Mouse (Mus musculus) hindbrain, embryonic 12.5 days (tissue): Measurements from ENCODE around the gene Aup1. TPM values are rescaled to one million over a fixed set of nuclear protein-coding genes. Genes with fewer than 3 reads are reported as not detected.
A peak's percentile ranks its signal among the peaks of the same experiment; 100 is the strongest.

Experiments
- ATAC-seq: fragments of 200-750 bp; cut with Nextera tagmentation; 2 replicates; pipeline ENCODE4 v1.8.0; 2017; ENCODE audit warnings: moderate TSS enrichment; ENCODE audit not compliant: low FRiP score
- H3K27ac ChIP-seq: fragments of 300-500 bp; sonication (generic); 2 replicates; pipeline ENCODE4 v1.5.1; 2016; ENCODE audit warnings: mild to moderate bottlenecking
- H3K27me3 ChIP-seq: fragments of 300-500 bp; sonication (generic); 2 replicates; pipeline ENCODE4 v1.6.1; 2016; ENCODE audit warnings: mild to moderate bottlenecking
- H3K36me3 ChIP-seq: fragments of 300-500 bp; sonication (generic); 2 replicates; pipeline ENCODE4 v1.6.1; 2016; ENCODE audit warnings: mild to moderate bottlenecking
- H3K4me1 ChIP-seq: fragments of 300-500 bp; sonication (generic); 2 replicates; pipeline ENCODE4 v1.6.1; 2016
- H3K4me2 ChIP-seq: fragments of 300-500 bp; sonication (generic); replicated peaks from 2 replicates; pipeline ENCODE4 v1.6.1; 2016; ENCODE audit warnings: mild to moderate bottlenecking
- H3K4me3 ChIP-seq: fragments of 300-500 bp; sonication (generic); 2 replicates; pipeline ENCODE4 v1.5.1; 2016; ENCODE audit warnings: mild to moderate bottlenecking
- H3K9ac ChIP-seq: fragments of 300-500 bp; sonication (generic); 2 replicates; pipeline ENCODE4 v1.6.1; 2016; ENCODE audit warnings: mild to moderate bottlenecking, moderate library complexity
- H3K9me3 ChIP-seq: fragments of 300-500 bp; sonication (generic); replicated peaks from 2 replicates; pipeline ENCODE4 v1.6.1; 2016; ENCODE audit warnings: mild to moderate bottlenecking
- WGBS: fragments of 180-500 bp; shearing (Covaris S2); methylation state at CpG from one replicate; pipeline ENCODE4 v1.1.7; 2016; 5-methylcytosine and 5-hydroxymethylcytosine counted together
- microRNA counts: library from miRNA; unstranded; fragments of <30 nt; microRNA quantifications from one replicate; lab custom pipeline; 2017
- microRNA-seq: library from miRNA; unstranded; fragments of <30 nt; microRNA quantifications from one replicate; pipeline ENCODE4, GENCODE M21; 2017
- polyA plus RNA-seq: library from polyadenylated mRNA; unstranded; fragments of >200 nt; fragmentation: Nextera tagmentation; extraction: Ambion mirVana; gene quantifications from 2 replicates; pipeline ENCODE4 v1.2.1, GENCODE M21; 2016

Gene Aup1
- polyA plus RNA-seq, 1 experiment from 2014 or later: 158 TPM

DNA sequence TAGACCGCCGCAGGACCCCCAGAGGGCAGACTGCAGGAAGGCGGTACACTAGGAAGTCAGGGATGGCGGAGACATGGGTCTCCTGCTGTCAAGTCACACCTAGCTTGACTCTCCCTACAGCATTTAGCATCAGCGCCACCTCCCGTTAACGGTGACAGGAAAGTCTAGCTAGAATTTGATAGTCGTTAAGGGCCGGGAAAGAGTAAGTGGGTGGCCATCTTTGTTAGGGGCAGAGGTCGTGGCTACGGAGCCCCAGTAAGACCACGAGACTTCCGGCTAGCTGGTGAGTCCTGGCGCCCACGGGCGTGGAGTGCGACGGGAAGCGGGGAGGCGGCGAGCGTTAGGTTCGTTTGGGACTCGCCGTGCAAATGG is 47.0 kb downstream of the Aup1 start, which contains the start of the genes Ccdc142 and Gm42688:
TSS of gene Ccdc142 (plus strand) at position 286 of the 372 bp plus-strand sequence.
TSS of gene Gm42688 (plus strand) at position 302 of the 372 bp plus-strand sequence.
- 1% methylated on average over 25 of the region's 25 CpGs for WGBS
- Histone ChIP-seq H3K27ac (peak within 1 kb of the TSS; percentile 79), H3K36me3 (no peaks in the 10 kb centered on the region), H3K27me3 (peaks cover 19% of the 10 kb centered on the region), H3K4me2 (peak within 1 kb of the TSS; percentile 100), H3K9me3 (no peaks in the 10 kb centered on the region), H3K4me3 (peak within 1 kb of the TSS; percentile 76), H3K4me1 (peaks cover 20% of the 10 kb centered on the region), H3K9ac (peak within 1 kb of the TSS; percentile 84)
- ATAC-seq: peak; percentile 91

DNA sequence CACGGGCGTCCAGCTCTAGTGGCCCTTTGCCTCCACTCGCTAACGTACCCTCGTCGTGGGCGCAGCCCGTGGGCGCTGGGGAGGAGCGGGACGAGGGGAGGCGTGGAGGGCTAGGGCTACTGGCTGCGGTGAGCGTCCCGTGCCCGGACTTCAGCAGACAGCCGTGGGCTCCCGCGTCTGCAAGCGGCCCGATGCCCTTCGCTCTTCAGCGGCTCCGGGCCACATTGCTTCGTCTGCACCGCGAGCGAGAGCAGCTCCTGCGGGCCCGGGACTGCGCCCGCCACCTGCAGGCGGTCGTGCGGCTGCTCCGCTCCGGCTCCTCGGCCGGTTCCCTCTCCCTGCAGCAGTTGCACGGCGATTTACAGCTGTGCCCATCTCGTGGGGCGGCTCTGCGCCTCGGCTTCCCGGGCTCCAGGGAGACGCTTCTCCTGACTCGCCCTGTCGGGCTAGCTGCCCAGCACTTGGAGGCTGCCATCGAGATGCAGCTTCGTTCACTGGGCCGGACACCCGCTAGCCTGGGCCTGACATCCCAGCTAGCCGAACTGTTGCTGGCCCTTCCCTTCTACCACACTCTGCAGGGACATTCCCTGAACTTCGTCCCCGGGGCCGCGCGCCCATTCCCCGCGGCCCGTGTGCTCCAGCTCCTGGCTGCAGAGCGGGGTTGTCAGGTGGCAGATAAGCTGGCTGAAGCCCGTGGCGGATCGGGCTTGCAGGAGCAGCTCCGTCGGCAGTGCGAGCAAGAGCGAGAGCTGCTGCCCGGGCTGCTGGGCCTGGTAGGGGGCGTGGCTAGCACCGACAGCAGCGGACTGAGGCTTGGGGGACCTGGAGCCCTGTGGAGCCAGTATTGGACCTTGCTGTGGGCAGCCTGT is 47.6 kb downstream of the Aup1 start:
- H3K4me2 ChIP-seq: peak overlapping the region; percentile 100
- H3K36me3 ChIP-seq: no peaks in the 10 kb centered on the region
- H3K27ac ChIP-seq: peak overlapping the region; percentile 79
- no peaks in the 10 kb centered on the region for H3K9me3 ChIP-seq
- peak overlapping the region; percentile 76 for H3K4me3 ChIP-seq
- peaks cover 20% of the 10 kb centered on the region for H3K4me1 ChIP-seq
- ATAC-seq: peak; percentile 76
- H3K9ac ChIP-seq: peak overlapping the region; percentile 84
- peaks cover 19% of the 10 kb centered on the region for H3K27me3 ChIP-seq
- under 1% methylated on average over 67 of the region's 74 CpGs for WGBS

DNA sequence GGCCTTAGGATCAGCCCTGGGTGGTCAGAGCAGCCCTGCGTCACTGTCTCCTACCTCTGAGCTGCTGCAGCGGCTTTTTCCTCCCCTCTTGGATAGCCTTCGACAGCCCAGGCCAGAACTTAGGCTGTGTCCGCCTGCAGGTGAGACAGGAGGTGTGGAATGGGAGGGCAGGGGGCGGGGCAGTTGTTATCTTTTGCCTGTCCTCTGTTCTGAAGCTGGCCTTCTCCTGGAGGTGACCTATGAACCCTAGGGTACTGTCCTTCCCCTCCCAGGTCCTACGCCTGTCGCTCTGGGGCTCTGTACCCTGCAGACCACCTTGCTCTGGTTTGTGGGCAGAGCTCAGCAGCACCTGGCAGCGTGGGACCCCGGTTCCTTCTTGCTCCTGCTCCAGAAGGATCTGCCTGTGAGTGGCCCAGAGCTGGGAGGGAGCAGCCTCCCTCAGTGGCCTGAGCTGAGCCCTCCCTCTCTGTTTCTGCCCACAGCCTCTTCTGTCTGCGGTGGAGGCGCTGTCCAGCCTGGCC is 48.9 kb downstream of the Aup1 start:
- peak overlapping the region; percentile 84 for H3K9ac ChIP-seq
- H3K4me3 ChIP-seq: peak overlapping the region; percentile 76; the same call in 1 of the 2 replicates
- peaks cover 19% of the 10 kb centered on the region for H3K27me3 ChIP-seq
- no peak overlapping the region for H3K27ac ChIP-seq
- H3K36me3 ChIP-seq: no peaks in the 10 kb centered on the region
- WGBS: 38% methylated on average over 11 of the region's 11 CpGs
- H3K4me2 ChIP-seq: peak overlapping the region; percentile 100
- peaks cover 28% of the 10 kb centered on the region for H3K4me1 ChIP-seq
- no peak for ATAC-seq
- no peaks in the 10 kb centered on the region for H3K9me3 ChIP-seq

DNA sequence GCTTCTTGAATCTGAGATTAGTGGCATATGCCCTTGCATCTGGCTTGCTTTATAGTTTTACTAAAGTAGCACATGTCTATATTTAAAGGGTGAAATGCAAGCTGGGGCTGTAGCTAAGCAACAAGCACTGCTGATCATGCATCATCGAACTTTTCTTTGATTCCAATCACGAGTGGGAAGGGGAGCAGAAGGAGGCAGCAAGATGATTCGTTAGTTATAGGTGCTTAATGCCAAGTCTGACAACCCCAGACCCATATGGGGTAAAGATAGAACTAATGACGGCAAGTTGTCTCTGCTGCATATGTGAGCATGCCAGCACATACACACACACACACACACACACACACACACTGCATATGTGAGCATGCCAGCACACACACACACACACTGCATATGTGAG is 49.8 kb downstream of the Aup1 start:
- Histone ChIP-seq H3K9ac (no peak overlapping the region), H3K9me3 (no peaks in the 10 kb centered on the region), H3K27me3 (peaks cover 15% of the 10 kb centered on the region), H3K4me3 (no peak overlapping the region), H3K27ac (no peak overlapping the region), H3K4me1 (peaks cover 33% of the 10 kb centered on the region), H3K4me2 (no peak overlapping the region), H3K36me3 (no peaks in the 10 kb centered on the region)
- no peak for ATAC-seq
- WGBS: 71% methylated on average over 4 of the region's 4 CpGs

MicroRNAs within 50 kb of the gene (microRNA counts, 519-probe panel; counts per million panel counts)
- microRNA mmu-miR-3470a+mmu-miR-3470b (lab: Ali Mortazavi, UCI): 470 counts per million, percentile 58 among the panel's probes with 10 or more counts

Small RNAs within 50 kb of the gene (microRNA-seq; reads per million reads assigned to microRNA genes)
- gene Mir3470a: not detected
- gene Mir7040: not detected

Other genes starting within 250 kb of the Aup1 start
- 10.8 and 10.9 TPM in 2 replicates for gene Sema4f, start 114.8 kb upstream of the Aup1 start, polyA plus RNA-seq
- 0.20 and 1.1 TPM in 2 replicates for gene M1ap, start 107.6 kb upstream of the Aup1 start, polyA plus RNA-seq
- gene Dok1, start 21.1 kb upstream of the Aup1 start, polyA plus RNA-seq: 8.5 and 10.3 TPM in 2 replicates
- gene Loxl3, start 20.3 kb upstream of the Aup1 start, polyA plus RNA-seq: 16.8 and 19.2 TPM in 2 replicates
- gene Htra2, start 752 bp downstream of the Aup1 start, polyA plus RNA-seq: 59.9 and 63.4 TPM in 2 replicates
- 0.76 and 1.2 TPM in 2 replicates for gene Dqx1, start 3.3 kb downstream of the Aup1 start, polyA plus RNA-seq
- gene Tlx2, start 15.8 kb downstream of the Aup1 start, polyA plus RNA-seq: 4.4 and 6.0 TPM in 2 replicates
- 39.1 and 39.5 TPM in 2 replicates for gene Pcgf1, start 23.3 kb downstream of the Aup1 start, polyA plus RNA-seq
- 0.69 TPM in 1 of 2 replicates, not detected in the other for gene Lbx2, start 31.8 kb downstream of the Aup1 start, polyA plus RNA-seq
- 3.3 and 3.9 TPM in 2 replicates for gene Ccdc142, start 47.1 kb downstream of the Aup1 start, polyA plus RNA-seq
- gene Gm42688, start 47.1 kb downstream of the Aup1 start, polyA plus RNA-seq: 3.6 and 5.0 TPM in 2 replicates
- gene Mrpl53, start 54.5 kb downstream of the Aup1 start, polyA plus RNA-seq: 110 and 124 TPM in 2 replicates
- 42.6 TPM in 2 replicates for gene Mogs, start 61.0 kb downstream of the Aup1 start, polyA plus RNA-seq
- 206 and 212 TPM in 2 replicates for gene Wbp1, start 67.0 kb downstream of the Aup1 start, polyA plus RNA-seq
- gene Ino80b, start 70.9 kb downstream of the Aup1 start, polyA plus RNA-seq: 19.6 and 19.9 TPM in 2 replicates
- gene Rtkn, start 80.9 kb downstream of the Aup1 start, polyA plus RNA-seq: 40.7 and 42.6 TPM in 2 replicates
- 11.2 and 11.5 TPM in 2 replicates for gene Wdr54, start 101.9 kb downstream of the Aup1 start, polyA plus RNA-seq
- gene 1700003E16Rik, start 101.9 kb downstream of the Aup1 start, polyA plus RNA-seq: 4.4 and 5.2 TPM in 2 replicates
- 158 and 168 TPM in 2 replicates for gene Dctn1, start 111.4 kb downstream of the Aup1 start, polyA plus RNA-seq
- 5.0 and 6.1 TPM in 2 replicates for gene Slc4a5, start 165.3 kb downstream of the Aup1 start, polyA plus RNA-seq